Mouse (Mus musculus) granulocyte monocyte progenitor cell, adult 5-6 weeks (primary cell): ENCODE results near the gene Ddx18. TPM values are rescaled to one million over a fixed set of nuclear protein-coding genes. Genes with fewer than 3 reads are reported as not detected.

Experiments
- ATAC-seq: replicated peaks from 2 replicates; pipeline ENCODE4 v1.8.0; 2016; ENCODE audit warnings: mild to moderate bottlenecking, moderate TSS enrichment, inconsistent platforms; ENCODE audit not compliant: poor library complexity, severe bottlenecking
- total RNA-seq, 2 experiments: library from RNA; stranded (forward) in 1 of 2; stranded (reverse) in 1 of 2; fragments of 200-712, 200-1000 nt in 1 of 2; fragments of >200 nt in 1 of 2; fragmentation: Nextera tagmentation in 1 of 2; gene quantifications; 2 replicates each; pipeline ENCODE4 v1.2.3; 2014 to 2017

The Ddx18 gene
- total RNA-seq, 2 experiments from 2014 or later = 88.3 to 139 TPM

- ATAC-seq = peak; percentile 33
Measured at GRCm38 (mm10) chr1:121527600-121528398, 40.0 kb downstream of the Ddx18 start.

GRCm38 (mm10) chr1:121527061-121527460 lies 40.7 kb downstream of the Ddx18 start:
- ATAC-seq = no peak

GRCm38 (mm10) chr1:121518609-121519008 lies 49.2 kb downstream of the Ddx18 start:
- ATAC-seq = no peak

- peak; percentile 47; the same call in 1 of the 2 replicates for ATAC-seq
Measured at GRCm38 (mm10) chr1:121511966-121512365, 55.8 kb downstream of the Ddx18 start.

- no peak for ATAC-seq
Measured at GRCm38 (mm10) chr1:121511186-121511585, 56.6 kb downstream of the Ddx18 start.

- ATAC-seq = no peak
Measured at GRCm38 (mm10) chr1:121510420-121511140, 57.2 kb downstream of the Ddx18 start.

- ATAC-seq = peak; percentile 70
Measured at GRCm38 (mm10) chr1:121508729-121509128, 59.1 kb downstream of the Ddx18 start.

Other genes with a start within 250 kb of the Ddx18 start
- gene Insig2, start 235.4 kb downstream of the Ddx18 start, total RNA-seq (2014; fragmentation: Nextera tagmentation) = 7.1 and 48.4 TPM in 2 replicates
- 5.4 and 11.5 TPM in 2 replicates for gene Insig2, start 235.4 kb downstream of the Ddx18 start, total RNA-seq (2017)
- gene Ccdc93, start 136.9 kb downstream of the Ddx18 start, total RNA-seq (2014; fragmentation: Nextera tagmentation) = 19.2 and 19.5 TPM in 2 replicates
- gene Ccdc93, start 136.9 kb downstream of the Ddx18 start, total RNA-seq (2017) = 24.8 and 32.0 TPM in 2 replicates
- gene Htr5b, start 39.5 kb downstream of the Ddx18 start, total RNA-seq (2014; fragmentation: Nextera tagmentation) = not detected in 2 replicates
- not detected in 2 replicates for gene Htr5b, start 39.5 kb downstream of the Ddx18 start, total RNA-seq (2017)